Mouse (Mus musculus) erythroblast, embryonic 14.5 days (primary cell): ENCODE results near the gene Clec2l. TPM values are rescaled to one million over a fixed set of nuclear protein-coding genes. Genes with fewer than 3 reads are reported as not detected.

Experiments used
- H3K27me3 ChIP-seq: 2 replicates; pipeline ENCODE4 v1.6.1; 2012; ENCODE audit warnings: inconsistent platforms; ENCODE audit not compliant: control insufficient read depth
- H3K36me3 ChIP-seq: 2 replicates; pipeline ENCODE4 v1.6.1; 2012; ENCODE audit warnings: mild to moderate bottlenecking, inconsistent platforms; ENCODE audit not compliant: control insufficient read depth
- H3K4me1 ChIP-seq: 2 replicates; pipeline ENCODE4 v1.6.1; 2012; ENCODE audit warnings: inconsistent platforms; ENCODE audit not compliant: control insufficient read depth
- H3K4me3 ChIP-seq: replicated peaks from 2 replicates; pipeline ENCODE3; 2012; ENCODE audit warnings: moderate library complexity, mild to moderate bottlenecking, inconsistent platforms
- H3K9me3 ChIP-seq: 2 replicates; pipeline ENCODE4 v1.6.1; 2012; ENCODE audit warnings: low read length, inconsistent platforms, mixed read lengths; ENCODE audit not compliant: control insufficient read depth
- GATA1 ChIP-seq: IDR thresholded peaks from 2 replicates; pipeline ENCODE4 v1.6.1; 2012; ENCODE audit warnings: low read length, inconsistent platforms, mixed read lengths
- TAL1 ChIP-seq: IDR thresholded peaks from 3 replicates; pipeline ENCODE4 v1.6.1; 2012; ENCODE audit warnings: low read length, inconsistent platforms, mixed read lengths
- polyA plus RNA-seq: library from polyadenylated mRNA; stranded (reverse); fragments of >175 nt; gene quantifications from 2 replicates; pipeline ENCODE4 v1.2.3, GENCODE M21; 2012

Gene Clec2l
- polyA plus RNA-seq, 1 experiment: 0.12 TPM

- TF ChIP-seq TAL1 (no peak), GATA1 (no peak)
- no peaks in the 10 kb centered on the region for H3K27me3 ChIP-seq
- no peaks in the 10 kb centered on the region for H3K4me1 ChIP-seq
- no peak overlapping the region for H3K4me3 ChIP-seq
- no peaks in the 10 kb centered on the region for H3K9me3 ChIP-seq
- peaks cover 93% of the 10 kb centered on the region for H3K36me3 ChIP-seq
Observed at GRCm38 (mm10) chr6:38725515-38725914, 62.6 kb downstream of the Clec2l start.

Other genes with a start within 250 kb of the Clec2l start
- gene Ubn2, start 229.1 kb upstream of the Clec2l start, polyA plus RNA-seq: 0.46 and 0.65 TPM in 2 replicates
- gene Fmc1, start 129.6 kb upstream of the Clec2l start, polyA plus RNA-seq: 12.2 and 18.4 TPM in 2 replicates
- 10.0 and 12.5 TPM in 2 replicates for gene Luc7l2, start 111.7 kb upstream of the Clec2l start, polyA plus RNA-seq
- gene Klrg2, start 25.8 kb upstream of the Clec2l start, polyA plus RNA-seq: not detected in 2 replicates
- 0.18 and 0.19 TPM in 2 replicates for gene Tbxas1, start 212.3 kb downstream of the Clec2l start, polyA plus RNA-seq
- 16.6 and 18.6 TPM in 2 replicates for gene Hipk2, start 213.1 kb downstream of the Clec2l start, polyA plus RNA-seq